Mouse (Mus musculus) olfactory bulb, adult 2 months (tissue): ENCODE results near the gene Sema4d. TPM values are rescaled to one million over a fixed set of nuclear protein-coding genes. Genes with fewer than 3 reads are reported as not detected.
"Not testable (repeated sequence)": the region's sequence is repeated elsewhere in the genome, so short reads cannot be mapped to it uniquely, and the experiment has no call there.

Experiments
- H3K27ac ChIP-seq: fragments of 200-500 bp; 2 replicates; pipeline ENCODE4 v1.5.1; 2012; ENCODE audit warnings: low read depth, low read length; ENCODE audit not compliant: insufficient read depth
- H3K4me1 ChIP-seq: fragments of 200-500 bp; 2 replicates; pipeline ENCODE4 v1.6.1; 2012; ENCODE audit warnings: low read length; ENCODE audit not compliant: control insufficient read depth, insufficient read depth
- H3K4me3 ChIP-seq: fragments of 200-500 bp; 2 replicates; pipeline ENCODE4 v1.5.1; 2012; ENCODE audit warnings: mild to moderate bottlenecking, low read depth, low read length, moderate library complexity; ENCODE audit not compliant: insufficient read depth
- CTCF ChIP-seq: fragments of 200-500 bp; IDR thresholded peaks from 2 replicates; pipeline ENCODE4 v1.5.1; 2012; ENCODE audit warnings: low read depth, mild to moderate bottlenecking, low read length, moderate library complexity; ENCODE audit not compliant: insufficient read depth
- POLR2A ChIP-seq: fragments of 200-500 bp; IDR thresholded peaks from 2 replicates; pipeline ENCODE4 v1.6.1; 2012; ENCODE audit warnings: mild to moderate bottlenecking, low read depth, low read length, moderate library complexity; ENCODE audit not compliant: insufficient read depth
- WGBS: fragments of 180-500 bp; shearing (Covaris S2); methylation state at CpG from one replicate; pipeline ENCODE4 v1.1.7; 2018; 5-methylcytosine and 5-hydroxymethylcytosine counted together
- polyA plus RNA-seq: library from polyadenylated mRNA; stranded (reverse); fragments of >200 nt; gene quantifications from 2 replicates; pipeline ENCODE4 v1.2.4, GENCODE M21; 2012; ENCODE audit warnings: low replicate concordance; ENCODE audit not compliant: missing spikeins, insufficient read depth, insufficient read length

Sema4d gene
- polyA plus RNA-seq, 1 experiment = not detected

- no peak for TF ChIP-seq CTCF
- TF ChIP-seq POLR2A = no peak
- peaks cover 10% of the 10 kb centered on the region for H3K4me1 ChIP-seq
- WGBS = 91% methylated on average over 8 of the region's 8 CpGs
- no peak overlapping the region for H3K4me3 ChIP-seq
- no peak overlapping the region for H3K27ac ChIP-seq
These were observed 111.9 kb downstream of the Sema4d start for GRCm38 (mm10) chr13:51681634-51682033.

GRCm38 (mm10) chr13:51681076-51681475 is 112.5 kb downstream of the Sema4d start:
- no peak overlapping the region for H3K27ac ChIP-seq
- TF ChIP-seq CTCF (no peak), POLR2A (no peak)
- peaks cover 10% of the 10 kb centered on the region for H3K4me1 ChIP-seq

GRCm38 (mm10) chr13:51679332-51679731 is 114.2 kb downstream of the Sema4d start:
- no peak overlapping the region for H3K27ac ChIP-seq
- H3K4me3 ChIP-seq = no peak overlapping the region
- no peak for TF ChIP-seq CTCF
- TF ChIP-seq POLR2A = no peak
- WGBS = 76% methylated on average over 4 of the region's 4 CpGs
- H3K4me1 ChIP-seq = peaks cover 10% of the 10 kb centered on the region

More at GRCm38 (mm10) chr13:51681076-51681475, 112.5 kb downstream of the Sema4d start:
- H3K4me3 ChIP-seq = no peak overlapping the region
- WGBS = 80% methylated on average over 5 of the region's 5 CpGs

- WGBS = 52% methylated on average over 6 of the region's 6 CpGs
- peaks cover 10% of the 10 kb centered on the region for H3K4me1 ChIP-seq
- H3K27ac ChIP-seq = no peak overlapping the region
- H3K4me3 ChIP-seq = no peak overlapping the region
- TF ChIP-seq CTCF (no peak), POLR2A (no peak)
These were observed 114.9 kb downstream of the Sema4d start for GRCm38 (mm10) chr13:51678687-51679086.

GRCm38 (mm10) chr13:51677630-51678185 is 115.8 kb downstream of the Sema4d start:
- no peak overlapping the region for H3K4me3 ChIP-seq
- H3K27ac ChIP-seq = no peak overlapping the region
- WGBS = 84% methylated on average over 7 of the region's 7 CpGs
- TF ChIP-seq POLR2A (no peak), CTCF (no peak)
- H3K4me1 ChIP-seq = peaks cover 10% of the 10 kb centered on the region

GRCm38 (mm10) chr13:51677041-51677440 is 116.5 kb downstream of the Sema4d start:
- 95% methylated on average over 12 of the region's 12 CpGs for WGBS
- Histone ChIP-seq H3K27ac (no peak overlapping the region), H3K4me3 (no peak overlapping the region), H3K4me1 (peaks cover 10% of the 10 kb centered on the region)
- TF ChIP-seq POLR2A (no peak), CTCF (no peak)

GRCm38 (mm10) chr13:51676641-51677040 is 116.9 kb downstream of the Sema4d start:
- Histone ChIP-seq H3K4me3 (no peak overlapping the region), H3K27ac (no peak overlapping the region), H3K4me1 (peaks cover 10% of the 10 kb centered on the region)
- 71% methylated on average over 4 of the region's 4 CpGs for WGBS
- TF ChIP-seq POLR2A = no peak
- no peak for TF ChIP-seq CTCF

GRCm38 (mm10) chr13:51668195-51668594 is 125.4 kb downstream of the Sema4d start:
- WGBS = 92% methylated on average over 12 of the region's 12 CpGs
- not testable (repeated sequence) for H3K4me1 ChIP-seq

GRCm38 (mm10) chr13:51663561-51663960 is 130.0 kb downstream of the Sema4d start:
- TF ChIP-seq CTCF (no peak), POLR2A (no peak)
- Histone ChIP-seq H3K4me1 (no peaks in the 10 kb centered on the region), H3K4me3 (no peak overlapping the region), H3K27ac (no peak overlapping the region)
- 91% methylated on average over 2 of the region's 2 CpGs for WGBS

More at GRCm38 (mm10) chr13:51668195-51668594, 125.4 kb downstream of the Sema4d start:
- H3K27ac ChIP-seq, H3K4me3 ChIP-seq: not testable (repeated sequence)

- H3K27ac ChIP-seq = no peak overlapping the region
- no peaks in the 10 kb centered on the region for H3K4me1 ChIP-seq
- H3K4me3 ChIP-seq = no peak overlapping the region
- 90% methylated on average over 7 of the region's 7 CpGs for WGBS
- TF ChIP-seq POLR2A (no peak), CTCF (no peak)
These were observed 134.0 kb downstream of the Sema4d start for GRCm38 (mm10) chr13:51659573-51659972.
